Mouse (Mus musculus): Measurements from ENCODE around the gene Prss3. TPM values are rescaled to one million over a fixed set of nuclear protein-coding genes. Genes with fewer than 3 reads are reported as not detected.
"Not testable (repeated sequence)": the region's sequence is repeated elsewhere in the genome, so short reads cannot be mapped to it uniquely, and the experiment has no call there.

Prss3 gene
- polyA plus RNA-seq (2012; fragmentation: generic; extraction: Trizol) = not detected

GRCm38 (mm10) chr6:41377578-41377977, at the start of gene Prss3:
Prss3 (minus strand) TSS chr6:41377678.
- H3K4me2 ChIP-seq (ENCODE audit: low read depth); H3K36me3 ChIP-seq (ENCODE audit: control insufficient read depth, insufficient read depth); H3K27me3 ChIP-seq (ENCODE audit: control insufficient read depth, insufficient read depth, insufficient read length); H3K79me2 ChIP-seq (ENCODE audit: control insufficient read depth, insufficient read depth); H3K4me3 ChIP-seq; H3ac ChIP-seq (ENCODE audit: control insufficient read depth, insufficient read length): not testable (repeated sequence)

GRCm38 (mm10) chr6:41392056-41392455, 14.6 kb upstream of the Prss3 start, which contains the start of gene Gm5771:
Gm5771 (plus strand) TSS chr6:41392356.
- not testable (repeated sequence) for H3K79me2 ChIP-seq (ENCODE audit: control insufficient read depth, insufficient read depth); H3K36me3 ChIP-seq (ENCODE audit: control insufficient read depth, insufficient read depth); H3K4me2 ChIP-seq (ENCODE audit: low read depth); H3K27me3 ChIP-seq (ENCODE audit: control insufficient read depth, insufficient read depth, insufficient read length); H3K4me3 ChIP-seq; H3ac ChIP-seq (ENCODE audit: control insufficient read depth, insufficient read length)

GRCm38 (mm10) chr6:41391640-41392039, 14.2 kb upstream of the Prss3 start:
- H3K27me3 ChIP-seq (ENCODE audit: control insufficient read depth, insufficient read depth, insufficient read length); H3K79me2 ChIP-seq (ENCODE audit: control insufficient read depth, insufficient read depth); H3K4me2 ChIP-seq (ENCODE audit: low read depth); H3ac ChIP-seq (ENCODE audit: control insufficient read depth, insufficient read length); H3K4me3 ChIP-seq; H3K36me3 ChIP-seq (ENCODE audit: control insufficient read depth, insufficient read depth): not testable (repeated sequence)

GRCm38 (mm10) chr6:41386781-41387180, 9.3 kb upstream of the Prss3 start:
- no peaks in the 10 kb centered on the region for H3K79me2 ChIP-seq (ENCODE audit: control insufficient read depth, insufficient read depth)
- no peak overlapping the region for H3K4me2 ChIP-seq (ENCODE audit: low read depth)
- no peaks in the 10 kb centered on the region for H3K27me3 ChIP-seq (ENCODE audit: control insufficient read depth, insufficient read depth, insufficient read length)
- TF ChIP-seq MAX (IDR thresholded peaks at IDR 0.05; ENCODE audit: low read depth) = no peak
- no peak for TF ChIP-seq E2F4 (IDR thresholded peaks at IDR 0.05; ENCODE audit: insufficient read depth)
- TF ChIP-seq POLR2A (IDR thresholded peaks at IDR 0.05; ENCODE audit: insufficient read length, low read depth) = no peak
- no peak for TF ChIP-seq SRF (IDR thresholded peaks at IDR 0.05; ENCODE audit: control insufficient read depth, insufficient read length, low read depth)
- TF ChIP-seq TCF12 (IDR thresholded peaks at IDR 0.05; ENCODE audit: insufficient read depth, poor library complexity, severe bottlenecking) = no peak
- no peak for TF ChIP-seq TCF3 (IDR thresholded peaks at IDR 0.05; ENCODE audit: insufficient read length, low read depth)
- TF ChIP-seq REST (IDR thresholded peaks at IDR 0.05; ENCODE audit: insufficient read depth, insufficient read length) = no peak
- TF ChIP-seq MYOG (IDR thresholded peaks at IDR 0.05; ENCODE audit: control insufficient read depth in 1 of 3, insufficient read depth in 1 of 3, insufficient read length in 2 of 3, low read depth in 2 of 3) = no peak
- no peak for TF ChIP-seq MYOD1 (IDR thresholded peaks at IDR 0.05; ENCODE audit: control insufficient read depth in 1 of 3, insufficient read length in 2 of 3, low read depth in 2 of 3)
- TF ChIP-seq POLR2AphosphoS2 (IDR thresholded peaks at IDR 0.05; ENCODE audit: insufficient read length, low read depth) = no peak
- no peak for TF ChIP-seq USF1 (IDR thresholded peaks at IDR 0.05; ENCODE audit: low read depth)
- no peak for TF ChIP-seq CEBPB (IDR thresholded peaks at IDR 0.05; ENCODE audit: insufficient read depth, poor library complexity, severe bottlenecking)
- H3ac ChIP-seq (ENCODE audit: control insufficient read depth, insufficient read length) = no peak overlapping the region
- H3K4me3 ChIP-seq = no peak overlapping the region
- no peaks in the 10 kb centered on the region for H3K36me3 ChIP-seq (ENCODE audit: control insufficient read depth, insufficient read depth)

GRCm38 (mm10) chr6:41373772-41374171, 3.7 kb downstream of the Prss3 start:
- not testable (repeated sequence) for H3K36me3 ChIP-seq (ENCODE audit: control insufficient read depth, insufficient read depth); H3ac ChIP-seq (ENCODE audit: control insufficient read depth, insufficient read length); H3K4me2 ChIP-seq (ENCODE audit: low read depth); H3K27me3 ChIP-seq (ENCODE audit: control insufficient read depth, insufficient read depth, insufficient read length); H3K4me3 ChIP-seq; H3K79me2 ChIP-seq (ENCODE audit: control insufficient read depth, insufficient read depth)

- Histone ChIP-seq H3K27me3 (ENCODE audit: control insufficient read depth, insufficient read depth, insufficient read length) (no peaks in the 10 kb centered on the region), H3K36me3 (ENCODE audit: control insufficient read depth, insufficient read depth) (no peaks in the 10 kb centered on the region), H3K4me2 (ENCODE audit: low read depth) (no peak within 1 kb of the TSS), H3K4me3 (no peak within 1 kb of the TSS), H3ac (ENCODE audit: control insufficient read depth, insufficient read length) (no peak within 1 kb of the TSS), H3K79me2 (ENCODE audit: control insufficient read depth, insufficient read depth) (no peaks in the 10 kb centered on the region)
- TF ChIP-seq POLR2AphosphoS2 (IDR thresholded peaks at IDR 0.05; ENCODE audit: insufficient read length, low read depth) (no peak), TCF3 (IDR thresholded peaks at IDR 0.05; ENCODE audit: insufficient read length, low read depth) (no peak), MYOG (IDR thresholded peaks at IDR 0.05; ENCODE audit: control insufficient read depth in 1 of 3, insufficient read depth in 1 of 3, insufficient read length in 2 of 3, low read depth in 2 of 3) (no peak), REST (IDR thresholded peaks at IDR 0.05; ENCODE audit: insufficient read depth, insufficient read length) (no peak), TCF12 (IDR thresholded peaks at IDR 0.05; ENCODE audit: insufficient read depth, poor library complexity, severe bottlenecking) (no peak), USF1 (IDR thresholded peaks at IDR 0.05; ENCODE audit: low read depth) (no peak), MYOD1 (IDR thresholded peaks at IDR 0.05; ENCODE audit: control insufficient read depth in 1 of 3, insufficient read length in 2 of 3, low read depth in 2 of 3) (no peak), CEBPB (IDR thresholded peaks at IDR 0.05; ENCODE audit: insufficient read depth, poor library complexity, severe bottlenecking) (no peak), MAX (IDR thresholded peaks at IDR 0.05; ENCODE audit: low read depth) (no peak), POLR2A (IDR thresholded peaks at IDR 0.05; ENCODE audit: insufficient read length, low read depth) (no peak), SRF (IDR thresholded peaks at IDR 0.05; ENCODE audit: control insufficient read depth, insufficient read length, low read depth) (no peak), E2F4 (IDR thresholded peaks at IDR 0.05; ENCODE audit: insufficient read depth) (no peak)
Measured at GRCm38 (mm10) chr6:41353932-41354331, 23.5 kb downstream of the Prss3 start, which contains the start of gene Try10. Try10 (plus strand) TSS chr6:41354105.

Other genes starting within 250 kb of the Prss3 start
- gene Try4, start 75.4 kb downstream of the Prss3 start, polyA plus RNA-seq (2012; fragmentation: generic; extraction: Trizol) = not detected
- gene Try5, start 60.8 kb downstream of the Prss3 start, polyA plus RNA-seq (2012; fragmentation: generic; extraction: Trizol) = 34.1 TPM
- gene Try10, start 23.6 kb downstream of the Prss3 start, polyA plus RNA-seq (2012; fragmentation: generic; extraction: Trizol) = not detected
- gene Gm5771, start 14.7 kb upstream of the Prss3 start, polyA plus RNA-seq (2012; fragmentation: generic; extraction: Trizol) = not detected
- not detected for gene Gm10334, start 68.5 kb upstream of the Prss3 start, polyA plus RNA-seq (2012; fragmentation: generic; extraction: Trizol)
- not detected for gene Prss1, start 81.3 kb upstream of the Prss3 start, polyA plus RNA-seq (2012; fragmentation: generic; extraction: Trizol)
- 0.14 TPM for gene Prss2, start 144.1 kb upstream of the Prss3 start, polyA plus RNA-seq (2012; fragmentation: generic; extraction: Trizol)
- gene Ephb6, start 227.8 kb upstream of the Prss3 start, polyA plus RNA-seq (2012; fragmentation: generic; extraction: Trizol) = 49.6 TPM